Comparison of ENCODE assay signal across 16 mouse cellular contexts in the genomic region with DNA sequence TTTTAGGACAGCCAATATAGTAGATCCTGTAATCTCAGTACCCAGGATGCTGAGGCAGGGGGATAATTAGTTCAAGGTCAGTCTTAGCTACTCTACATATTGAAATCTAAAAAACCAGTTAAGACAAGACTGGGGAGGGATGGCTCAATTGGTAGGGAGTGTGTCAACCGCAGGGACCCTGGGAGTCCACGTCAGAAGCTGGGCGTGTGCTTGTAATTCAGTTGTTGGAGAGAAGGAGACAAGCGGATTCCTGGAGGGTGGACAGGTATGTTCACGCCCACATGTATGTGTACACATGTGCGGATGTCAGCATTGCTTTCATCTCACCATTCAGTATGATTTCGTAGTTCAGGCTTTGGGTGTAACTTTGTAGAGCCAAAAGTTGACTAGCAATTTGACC.
"Had no signal": no experiment of that assay in that cellular context is flagged by ENCODE, and none has a peak within 500 bp of the region (broad histone marks: within the 10 kb centered on the region; RNA-seq: fewer than 3 reads in every experiment).

No protein-coding gene starts in this region.

- H3K4me2 ChIP-seq: lung, embryonic 15.5 days; midbrain, embryonic 11.5 days; midbrain, embryonic 13.5 days; midbrain, embryonic 15.5 days; neural tube, embryonic 12.5 days; stomach, embryonic 15.5 days had no signal

- H3K4me3 ChIP-seq: lung, embryonic 15.5 days; megakaryocyte, embryonic 14.5 days; midbrain, embryonic 13.5 days; midbrain, embryonic 15.5 days; neural tube, embryonic 12.5 days; stomach, embryonic 15.5 days had no signal

- ATAC-seq: lung, postnatal 0 days; midbrain, embryonic 13.5 days had no signal

- H3K36me3 ChIP-seq: lung, embryonic 15.5 days; midbrain, embryonic 13.5 days; midbrain, embryonic 15.5 days; neural tube, embryonic 12.5 days; stomach, embryonic 15.5 days had no signal

- DNase-seq: lung, postnatal 14 days; lung, postnatal 36 days; right cerebral cortex, postnatal 14 days; thymus, adult 2 months; thymus, postnatal 25 days; thymus, postnatal 4 days had no signal

- H3K9me3 ChIP-seq: lung, embryonic 15.5 days; megakaryocyte, embryonic 14.5 days; midbrain, embryonic 13.5 days; midbrain, embryonic 15.5 days; neural tube, embryonic 12.5 days; stomach, embryonic 15.5 days had no signal

- H3K9ac ChIP-seq: lung, embryonic 15.5 days; midbrain, embryonic 13.5 days; midbrain, embryonic 15.5 days; neural tube, embryonic 12.5 days; stomach, embryonic 15.5 days had no signal

- H3K27ac ChIP-seq: lung, embryonic 15.5 days; macrophage; midbrain, embryonic 13.5 days; midbrain, embryonic 15.5 days; neural tube, embryonic 12.5 days; stomach, embryonic 15.5 days; stomach, postnatal 0 days had no signal

- H3K27me3 ChIP-seq: lung, embryonic 15.5 days; megakaryocyte, embryonic 14.5 days; midbrain, embryonic 13.5 days; midbrain, embryonic 15.5 days; neural tube, embryonic 12.5 days; stomach, embryonic 15.5 days had no signal
